Mouse (Mus musculus) midbrain, embryonic 14.5 days (tissue): Measurements from ENCODE around the gene Camta1. TPM values are rescaled to one million over a fixed set of nuclear protein-coding genes. Genes with fewer than 3 reads are reported as not detected.

Source experiments
- ATAC-seq: fragments of 200-750 bp; cut with Nextera tagmentation; 2 replicates; pipeline ENCODE4 v1.8.0; 2017; ENCODE audit warnings: moderate number of reproducible peaks, moderate library complexity; ENCODE audit not compliant: low FRiP score, low TSS enrichment
- DNase-seq: peaks from one replicate; pipeline ENCODE4 v3.0.0-alpha.2; 2015
- H3K27ac ChIP-seq: fragments of 300-500 bp; sonication (generic); replicated peaks from 2 replicates; pipeline ENCODE4 v1.5.1; 2014; ENCODE audit warnings: mild to moderate bottlenecking, low read depth, low read length, moderate library complexity
- H3K27me3 ChIP-seq: fragments of 300-500 bp; sonication (generic); 2 replicates; pipeline ENCODE4 v1.6.1; 2014; ENCODE audit warnings: low read length, control low read depth, mixed read lengths; ENCODE audit not compliant: control insufficient read depth, insufficient read depth
- H3K36me3 ChIP-seq: fragments of 300-500 bp; sonication (generic); 2 replicates; pipeline ENCODE4 v1.6.1; 2014; ENCODE audit warnings: low read length, control low read depth; ENCODE audit not compliant: control insufficient read depth, insufficient read depth
- H3K4me1 ChIP-seq: fragments of 300-500 bp; sonication (generic); 2 replicates; pipeline ENCODE4 v1.6.1; 2014; ENCODE audit warnings: mild to moderate bottlenecking, antibody characterized with exemption, low read length, control low read depth; ENCODE audit not compliant: control insufficient read depth, insufficient read depth
- H3K4me2 ChIP-seq: fragments of 300-500 bp; sonication (generic); 2 replicates; pipeline ENCODE4 v1.6.1; 2014; ENCODE audit warnings: mild to moderate bottlenecking, low read length, moderate library complexity
- H3K4me3 ChIP-seq: fragments of 300-500 bp; sonication (generic); replicated peaks from 2 replicates; pipeline ENCODE4 v1.5.1; 2014; ENCODE audit warnings: low read depth, low read length
- H3K9ac ChIP-seq: fragments of 300-500 bp; sonication (generic); replicated peaks from 2 replicates; pipeline ENCODE4 v1.6.1; 2014; ENCODE audit warnings: mild to moderate bottlenecking, low read length, moderate library complexity
- H3K9me3 ChIP-seq: fragments of 300-500 bp; sonication (generic); 2 replicates; pipeline ENCODE4 v1.6.1; 2016; ENCODE audit warnings: low read length, control low read depth, mixed read lengths; ENCODE audit not compliant: control insufficient read depth
- WGBS: fragments of 180-500 bp; shearing (Covaris S2); extraction: QIAGEN DNeasy Blood & Tissue Kit; methylation state at CpG from one replicate; pipeline ENCODE4 v1.1.7; 2014; 5-methylcytosine and 5-hydroxymethylcytosine counted together
- polyA plus RNA-seq: library from polyadenylated mRNA; unstranded; fragments of >200 nt; fragmentation: Nextera tagmentation; extraction: Ambion mirVana; gene quantifications from 2 replicates; pipeline ENCODE4 v1.2.1, GENCODE M21; 2014

Gene Camta1
- polyA plus RNA-seq, 1 experiment from 2014 or later: 157 TPM

- H3K9ac ChIP-seq: no peak overlapping the region
- no peaks in the 10 kb centered on the region for H3K9me3 ChIP-seq
- WGBS: 12% methylated on average over 2 of the region's 2 CpGs
- ATAC-seq: no peak
- H3K4me2 ChIP-seq: no peak overlapping the region
- no peak overlapping the region for H3K27ac ChIP-seq
- no peak for DNase-seq
- H3K27me3 ChIP-seq: no peaks in the 10 kb centered on the region
- 0 out of 2 replicates have a peak, but pooled peaks cover 2% of the 10 kb centered on the region for H3K4me1 ChIP-seq
- H3K36me3 ChIP-seq: no peaks in the 10 kb centered on the region
- no peak overlapping the region for H3K4me3 ChIP-seq
Measured at GRCm38 (mm10) chr4:151842591-151842990, 19.1 kb downstream of the Camta1 start.

- H3K27ac ChIP-seq: no peak overlapping the region
- H3K4me1 ChIP-seq: 0 out of 2 replicates have a peak, but pooled peaks cover 2% of the 10 kb centered on the region
- no peak overlapping the region for H3K4me3 ChIP-seq
- no peaks in the 10 kb centered on the region for H3K9me3 ChIP-seq
- no peaks in the 10 kb centered on the region for H3K27me3 ChIP-seq
- WGBS: 77% methylated on average over 2 of the region's 2 CpGs
- H3K36me3 ChIP-seq: no peaks in the 10 kb centered on the region
- DNase-seq: no peak
- H3K4me2 ChIP-seq: no peak overlapping the region
- H3K9ac ChIP-seq: no peak overlapping the region
- ATAC-seq: no peak
Measured at GRCm38 (mm10) chr4:151838518-151838917, 23.2 kb downstream of the Camta1 start.

- no peak overlapping the region for H3K4me3 ChIP-seq
- H3K36me3 ChIP-seq: no peaks in the 10 kb centered on the region
- H3K4me1 ChIP-seq: no peaks in the 10 kb centered on the region
- 91% methylated on average over 3 of the region's 3 CpGs for WGBS
- no peak overlapping the region for H3K9ac ChIP-seq
- ATAC-seq (no peak), DNase-seq (no peak)
- H3K4me2 ChIP-seq: no peak overlapping the region
- H3K27ac ChIP-seq: no peak overlapping the region
- H3K9me3 ChIP-seq: no peaks in the 10 kb centered on the region
- no peaks in the 10 kb centered on the region for H3K27me3 ChIP-seq
Measured at GRCm38 (mm10) chr4:151835860-151836259, 25.8 kb downstream of the Camta1 start.

- H3K9ac ChIP-seq: no peak overlapping the region
- no peak overlapping the region for H3K4me3 ChIP-seq
- no peaks in the 10 kb centered on the region for H3K27me3 ChIP-seq
- ATAC-seq (no peak), DNase-seq (peak; percentile 9)
- H3K36me3 ChIP-seq: peaks cover 4% of the 10 kb centered on the region; the same call in 1 of the 2 replicates
- no peaks in the 10 kb centered on the region for H3K9me3 ChIP-seq
- 67% methylated on average over 10 of the region's 10 CpGs for WGBS
- H3K4me1 ChIP-seq: no peaks in the 10 kb centered on the region
- no peak overlapping the region for H3K4me2 ChIP-seq
- H3K27ac ChIP-seq: no peak overlapping the region
Measured at GRCm38 (mm10) chr4:151834536-151834935, 27.1 kb downstream of the Camta1 start.

- H3K4me1 ChIP-seq: no peaks in the 10 kb centered on the region
- ATAC-seq (no peak), DNase-seq (no peak)
- H3K36me3 ChIP-seq: peaks cover 4% of the 10 kb centered on the region; the same call in 1 of the 2 replicates
- H3K27me3 ChIP-seq: no peaks in the 10 kb centered on the region
- no peak overlapping the region for H3K4me3 ChIP-seq
- H3K4me2 ChIP-seq: no peak overlapping the region
- no peaks in the 10 kb centered on the region for H3K9me3 ChIP-seq
- H3K9ac ChIP-seq: no peak overlapping the region
- H3K27ac ChIP-seq: no peak overlapping the region
- WGBS: 90% methylated on average over 7 of the region's 7 CpGs
Measured at GRCm38 (mm10) chr4:151833940-151834449, 27.7 kb downstream of the Camta1 start.

- Histone ChIP-seq H3K27me3 (no peaks in the 10 kb centered on the region), H3K9me3 (no peaks in the 10 kb centered on the region), H3K36me3 (peaks cover 4% of the 10 kb centered on the region; the same call in 1 of the 2 replicates), H3K4me1 (no peaks in the 10 kb centered on the region), H3K4me2 (no peak overlapping the region), H3K4me3 (no peak overlapping the region), H3K27ac (no peak overlapping the region), H3K9ac (no peak overlapping the region)
- DNase-seq (no peak), ATAC-seq (no peak)
- WGBS: 96% methylated on average over 3 of the region's 3 CpGs
Measured at GRCm38 (mm10) chr4:151827840-151828239, 33.8 kb downstream of the Camta1 start.

GRCm38 (mm10) chr4:151827356-151827755 lies 34.3 kb downstream of the Camta1 start:
- Histone ChIP-seq H3K36me3 (peaks cover 4% of the 10 kb centered on the region; the same call in 1 of the 2 replicates), H3K27me3 (no peaks in the 10 kb centered on the region)
- ATAC-seq: no peak

GRCm38 (mm10) chr4:151823963-151824362 lies 37.7 kb downstream of the Camta1 start:
- Histone ChIP-seq H3K4me1 (peaks cover 1% of the 10 kb centered on the region; the same call in 1 of the 2 replicates), H3K27me3 (no peaks in the 10 kb centered on the region), H3K4me3 (no peak overlapping the region), H3K4me2 (no peak overlapping the region), H3K36me3 (no peaks in the 10 kb centered on the region), H3K9ac (no peak overlapping the region), H3K9me3 (no peaks in the 10 kb centered on the region), H3K27ac (no peak overlapping the region)
- 79% methylated on average over 3 of the region's 3 CpGs for WGBS
- ATAC-seq: no peak
- no peak for DNase-seq

More at GRCm38 (mm10) chr4:151827356-151827755, 34.3 kb downstream of the Camta1 start:
- Histone ChIP-seq H3K27ac (no peak overlapping the region), H3K4me2 (no peak overlapping the region), H3K9ac (no peak overlapping the region), H3K4me1 (no peaks in the 10 kb centered on the region), H3K9me3 (no peaks in the 10 kb centered on the region), H3K4me3 (no peak overlapping the region)
- no peak for DNase-seq

- 92% methylated on average over 2 of the region's 2 CpGs for WGBS
- no peak for DNase-seq
- Histone ChIP-seq H3K4me1 (peaks cover 10% of the 10 kb centered on the region), H3K27me3 (no peaks in the 10 kb centered on the region), H3K4me2 (no peak overlapping the region), H3K36me3 (no peaks in the 10 kb centered on the region), H3K27ac (no peak overlapping the region), H3K4me3 (no peak overlapping the region), H3K9me3 (no peaks in the 10 kb centered on the region), H3K9ac (no peak overlapping the region)
- ATAC-seq: no peak
Measured at GRCm38 (mm10) chr4:151822986-151823385, 38.7 kb downstream of the Camta1 start.
